Mouse (Mus musculus): ENCODE data around the gene Ankef1. TPM values are rescaled to one million over a fixed set of nuclear protein-coding genes. Genes with fewer than 3 reads are reported as not detected.

The Ankef1 gene
- polyA plus RNA-seq, 1 experiment = 0.97 TPM

DNA sequence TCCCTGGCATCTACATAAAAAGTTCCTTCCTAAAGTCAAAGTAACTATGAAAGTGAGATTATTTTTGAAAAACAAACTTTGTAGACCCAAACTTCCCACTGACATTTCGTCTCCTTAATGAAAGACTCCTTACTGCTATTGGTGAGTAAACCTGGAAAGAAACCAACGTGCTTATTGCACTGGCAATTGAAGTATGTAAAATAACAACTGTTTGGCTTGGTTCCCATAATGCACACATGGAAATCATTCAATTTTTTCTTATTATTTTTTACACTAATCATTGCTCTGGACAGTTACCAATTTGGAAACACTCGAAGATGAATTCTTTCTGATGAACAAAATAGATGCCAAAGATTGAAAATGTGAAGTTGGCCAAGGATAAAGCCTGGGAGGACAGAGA lies 12.1 kb downstream of the Ankef1 start:
- no peak overlapping the region for H3K27ac ChIP-seq (ENCODE audit: control insufficient read depth, insufficient read depth, low read length)
- DNase-seq = no peak
- no peaks in the 10 kb centered on the region for H3K36me3 ChIP-seq (ENCODE audit: control insufficient read depth, insufficient read depth, low read length)
- H3K4me1 ChIP-seq (replicated peaks; ENCODE audit: control insufficient read depth, insufficient read depth, low read length) = no peaks in the 10 kb centered on the region
- no peak overlapping the region for H3K4me3 ChIP-seq (ENCODE audit: control insufficient read depth, insufficient read depth, low read length)
- WGBS = 73% methylated on average over 3 of the region's 3 CpGs
- TF ChIP-seq CTCF (IDR thresholded peaks at IDR 0.05; ENCODE audit: borderline replicate concordance, control insufficient read depth, extremely low read depth, insufficient read depth, low read length, poor library complexity) (no peak), POLR2A (IDR thresholded peaks at IDR 0.05; ENCODE audit: control insufficient read depth, extremely low read depth, insufficient read depth, low read length, poor library complexity) (no peak)
- H3K27me3 ChIP-seq (ENCODE audit: control insufficient read depth, insufficient read depth, low read length) = no peaks in the 10 kb centered on the region

- Histone ChIP-seq H3K27ac (ENCODE audit: control insufficient read depth, insufficient read depth, low read length) (no peak overlapping the region), H3K27me3 (ENCODE audit: control insufficient read depth, insufficient read depth, low read length) (no peaks in the 10 kb centered on the region), H3K4me1 (replicated peaks; ENCODE audit: control insufficient read depth, insufficient read depth, low read length) (no peaks in the 10 kb centered on the region), H3K36me3 (ENCODE audit: control insufficient read depth, insufficient read depth, low read length) (no peaks in the 10 kb centered on the region), H3K4me3 (ENCODE audit: control insufficient read depth, insufficient read depth, low read length) (no peak overlapping the region)
- WGBS = 88% methylated on average over 2 of the region's 2 CpGs
- DNase-seq = no peak
- TF ChIP-seq CTCF (IDR thresholded peaks at IDR 0.05; ENCODE audit: borderline replicate concordance, control insufficient read depth, extremely low read depth, insufficient read depth, low read length, poor library complexity) (no peak), POLR2A (IDR thresholded peaks at IDR 0.05; ENCODE audit: control insufficient read depth, extremely low read depth, insufficient read depth, low read length, poor library complexity) (no peak)
Observed at GRCm38 (mm10) chr2:136515501-136515900, 13.8 kb downstream of the Ankef1 start.

DNA sequence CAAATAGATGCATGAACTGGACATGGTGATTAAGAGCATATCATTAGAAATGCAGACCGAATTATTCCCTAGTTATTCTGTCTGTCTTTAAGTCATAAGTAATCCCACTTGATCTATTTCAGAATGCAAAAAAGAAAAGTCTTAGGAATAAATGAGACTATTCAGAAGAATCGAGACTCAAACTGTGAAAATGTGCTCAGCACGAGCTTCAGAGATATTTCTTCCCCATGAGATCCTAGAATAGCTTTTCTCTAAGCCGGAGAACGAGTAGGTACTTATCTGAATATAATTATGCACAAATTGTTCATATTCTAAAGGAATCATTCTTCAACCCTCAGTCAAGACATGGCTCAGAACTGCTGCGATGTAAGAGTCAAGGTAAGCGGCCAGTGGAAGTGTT lies 27.2 kb downstream of the Ankef1 start:
- H3K4me1 ChIP-seq (replicated peaks; ENCODE audit: control insufficient read depth, insufficient read depth, low read length) = no peaks in the 10 kb centered on the region
- H3K4me3 ChIP-seq (ENCODE audit: control insufficient read depth, insufficient read depth, low read length) = no peak overlapping the region
- WGBS = 93% methylated on average over 7 of the region's 7 CpGs
- no peaks in the 10 kb centered on the region for H3K36me3 ChIP-seq (ENCODE audit: control insufficient read depth, insufficient read depth, low read length)
- TF ChIP-seq CTCF (IDR thresholded peaks at IDR 0.05; ENCODE audit: borderline replicate concordance, control insufficient read depth, extremely low read depth, insufficient read depth, low read length, poor library complexity) (no peak), POLR2A (IDR thresholded peaks at IDR 0.05; ENCODE audit: control insufficient read depth, extremely low read depth, insufficient read depth, low read length, poor library complexity) (no peak)
- DNase-seq = no peak
- H3K27me3 ChIP-seq (ENCODE audit: control insufficient read depth, insufficient read depth, low read length) = no peaks in the 10 kb centered on the region
- no peak overlapping the region for H3K27ac ChIP-seq (ENCODE audit: control insufficient read depth, insufficient read depth, low read length)

DNA sequence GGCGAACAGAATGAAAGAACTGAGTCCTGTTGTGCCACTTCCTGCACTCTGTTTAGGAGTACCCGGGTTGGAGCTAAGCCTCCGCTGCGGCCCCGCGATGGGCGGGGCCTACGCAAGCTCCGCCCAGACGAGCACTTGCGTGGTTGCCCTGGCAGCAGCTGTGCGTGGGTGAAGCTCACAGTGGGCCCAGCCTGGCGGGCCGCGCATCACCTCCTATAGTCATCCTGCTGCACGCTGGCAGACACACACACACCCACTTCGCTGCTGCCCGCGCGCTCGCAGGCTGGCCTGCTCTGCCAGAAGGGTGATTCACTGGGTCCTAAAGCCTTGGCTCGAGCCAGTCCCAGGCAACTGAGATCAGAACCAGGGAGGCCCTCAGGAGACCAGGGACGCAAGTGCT lies 30.3 kb downstream of the Ankef1 start:
- 5% methylated on average over 23 of the region's 23 CpGs for WGBS
- peak; percentile 1 for DNase-seq
- H3K4me3 ChIP-seq (ENCODE audit: control insufficient read depth, insufficient read depth, low read length) = no peak overlapping the region

DNA sequence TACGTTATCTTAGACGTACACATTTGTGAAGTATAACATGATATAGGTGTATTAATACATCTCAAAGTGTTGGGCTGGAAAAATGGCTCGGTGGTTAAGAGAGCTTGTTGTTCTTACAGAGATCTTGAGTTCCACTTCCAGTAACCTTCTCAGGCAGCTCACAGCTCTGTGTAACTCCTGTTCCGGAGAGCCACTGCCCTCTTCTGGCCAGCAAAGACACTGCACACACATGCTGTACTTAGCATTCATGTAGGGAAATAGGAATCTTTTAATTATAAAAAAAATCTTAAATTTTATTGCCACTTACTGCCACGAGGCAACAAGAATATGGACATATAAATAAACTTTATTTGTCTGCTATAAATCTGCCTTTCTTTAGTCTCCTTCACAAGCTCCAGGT lies 56.3 kb downstream of the Ankef1 start:
- Histone ChIP-seq H3K4me1 (replicated peaks; ENCODE audit: control insufficient read depth, insufficient read depth, low read length) (no peaks in the 10 kb centered on the region), H3K36me3 (ENCODE audit: control insufficient read depth, insufficient read depth, low read length) (no peaks in the 10 kb centered on the region), H3K4me3 (ENCODE audit: control insufficient read depth, insufficient read depth, low read length) (no peak overlapping the region), H3K27me3 (ENCODE audit: control insufficient read depth, insufficient read depth, low read length) (no peaks in the 10 kb centered on the region), H3K27ac (ENCODE audit: control insufficient read depth, insufficient read depth, low read length) (no peak overlapping the region)
- TF ChIP-seq CTCF (IDR thresholded peaks at IDR 0.05; ENCODE audit: borderline replicate concordance, control insufficient read depth, extremely low read depth, insufficient read depth, low read length, poor library complexity) (no peak), POLR2A (IDR thresholded peaks at IDR 0.05; ENCODE audit: control insufficient read depth, extremely low read depth, insufficient read depth, low read length, poor library complexity) (no peak)
- 78% methylated on average over 5 of the region's 5 CpGs for WGBS
- no peak for DNase-seq

More for the DNA sequence above, 30.3 kb downstream of the Ankef1 start:
- TF ChIP-seq CTCF (IDR thresholded peaks at IDR 0.05; ENCODE audit: borderline replicate concordance, control insufficient read depth, extremely low read depth, insufficient read depth, low read length, poor library complexity) (no peak), POLR2A (IDR thresholded peaks at IDR 0.05; ENCODE audit: control insufficient read depth, extremely low read depth, insufficient read depth, low read length, poor library complexity) (no peak)
- H3K27me3 ChIP-seq (ENCODE audit: control insufficient read depth, insufficient read depth, low read length) = no peaks in the 10 kb centered on the region
- H3K4me1 ChIP-seq (replicated peaks; ENCODE audit: control insufficient read depth, insufficient read depth, low read length) = no peaks in the 10 kb centered on the region
- no peaks in the 10 kb centered on the region for H3K36me3 ChIP-seq (ENCODE audit: control insufficient read depth, insufficient read depth, low read length)
- H3K27ac ChIP-seq (ENCODE audit: control insufficient read depth, insufficient read depth, low read length) = no peak overlapping the region

DNA sequence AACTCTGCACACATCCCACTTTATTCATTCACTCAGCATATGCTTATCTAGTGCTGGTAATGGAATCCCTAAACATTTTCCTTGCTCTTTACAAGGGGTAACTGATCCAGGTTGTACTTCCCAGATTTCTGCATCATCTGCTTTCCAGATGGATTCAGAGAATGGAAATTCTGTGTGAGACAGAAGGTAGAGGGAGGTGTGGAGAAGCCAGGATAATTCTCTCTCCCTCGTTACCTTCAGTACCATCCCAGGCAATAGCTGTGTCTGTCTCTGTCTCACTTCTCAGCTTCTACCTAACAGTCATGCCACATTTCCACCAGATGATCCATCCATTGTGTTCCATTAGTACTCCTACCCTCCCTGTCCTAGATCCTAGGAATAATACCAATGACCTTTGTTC lies 60.6 kb downstream of the Ankef1 start:
- Histone ChIP-seq H3K27ac (ENCODE audit: control insufficient read depth, insufficient read depth, low read length) (no peak overlapping the region), H3K36me3 (ENCODE audit: control insufficient read depth, insufficient read depth, low read length) (no peaks in the 10 kb centered on the region), H3K27me3 (ENCODE audit: control insufficient read depth, insufficient read depth, low read length) (no peaks in the 10 kb centered on the region), H3K4me3 (ENCODE audit: control insufficient read depth, insufficient read depth, low read length) (no peak overlapping the region), H3K4me1 (replicated peaks; ENCODE audit: control insufficient read depth, insufficient read depth, low read length) (no peaks in the 10 kb centered on the region)
- DNase-seq = no peak
- TF ChIP-seq POLR2A (IDR thresholded peaks at IDR 0.05; ENCODE audit: control insufficient read depth, extremely low read depth, insufficient read depth, low read length, poor library complexity) (no peak), CTCF (IDR thresholded peaks at IDR 0.05; ENCODE audit: borderline replicate concordance, control insufficient read depth, extremely low read depth, insufficient read depth, low read length, poor library complexity) (no peak)
- WGBS = 84% methylated on average over 1 of the region's 1 CpGs

DNA sequence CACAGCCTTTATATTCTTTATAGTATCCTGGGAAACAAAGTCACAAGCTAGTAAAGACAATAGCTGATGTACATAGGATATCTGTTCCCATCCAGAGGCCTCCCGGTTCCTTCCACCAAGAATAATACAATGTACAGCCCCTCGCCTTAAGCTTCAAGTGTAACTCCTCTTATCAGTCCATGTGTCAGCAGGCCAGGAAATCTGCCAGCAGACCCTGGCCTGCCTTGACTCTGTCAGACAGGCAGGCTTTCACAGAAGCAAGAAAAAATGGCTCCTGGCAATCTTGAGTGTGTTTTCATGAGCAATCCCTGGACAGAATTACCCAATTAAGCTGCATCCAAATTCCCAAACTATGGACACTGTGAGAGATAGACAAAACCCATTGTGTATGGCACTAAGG lies 69.1 kb downstream of the Ankef1 start:
- no peak for TF ChIP-seq POLR2A (IDR thresholded peaks at IDR 0.05; ENCODE audit: control insufficient read depth, extremely low read depth, insufficient read depth, low read length, poor library complexity)
- no peak for TF ChIP-seq CTCF (IDR thresholded peaks at IDR 0.05; ENCODE audit: borderline replicate concordance, control insufficient read depth, extremely low read depth, insufficient read depth, low read length, poor library complexity)
- no peak for DNase-seq
- H3K4me3 ChIP-seq (ENCODE audit: control insufficient read depth, insufficient read depth, low read length) = no peak overlapping the region
- H3K4me1 ChIP-seq (replicated peaks; ENCODE audit: control insufficient read depth, insufficient read depth, low read length) = no peaks in the 10 kb centered on the region
- no peaks in the 10 kb centered on the region for H3K36me3 ChIP-seq (ENCODE audit: control insufficient read depth, insufficient read depth, low read length)
- H3K27me3 ChIP-seq (ENCODE audit: control insufficient read depth, insufficient read depth, low read length) = no peaks in the 10 kb centered on the region
- WGBS = 57% methylated on average over 2 of the region's 2 CpGs
- H3K27ac ChIP-seq (ENCODE audit: control insufficient read depth, insufficient read depth, low read length) = no peak overlapping the region

Measured in thymus, adult 2 months (tissue).